Mouse (Mus musculus): ENCODE results near the gene Heg1.

Heg1 gene

DNA sequence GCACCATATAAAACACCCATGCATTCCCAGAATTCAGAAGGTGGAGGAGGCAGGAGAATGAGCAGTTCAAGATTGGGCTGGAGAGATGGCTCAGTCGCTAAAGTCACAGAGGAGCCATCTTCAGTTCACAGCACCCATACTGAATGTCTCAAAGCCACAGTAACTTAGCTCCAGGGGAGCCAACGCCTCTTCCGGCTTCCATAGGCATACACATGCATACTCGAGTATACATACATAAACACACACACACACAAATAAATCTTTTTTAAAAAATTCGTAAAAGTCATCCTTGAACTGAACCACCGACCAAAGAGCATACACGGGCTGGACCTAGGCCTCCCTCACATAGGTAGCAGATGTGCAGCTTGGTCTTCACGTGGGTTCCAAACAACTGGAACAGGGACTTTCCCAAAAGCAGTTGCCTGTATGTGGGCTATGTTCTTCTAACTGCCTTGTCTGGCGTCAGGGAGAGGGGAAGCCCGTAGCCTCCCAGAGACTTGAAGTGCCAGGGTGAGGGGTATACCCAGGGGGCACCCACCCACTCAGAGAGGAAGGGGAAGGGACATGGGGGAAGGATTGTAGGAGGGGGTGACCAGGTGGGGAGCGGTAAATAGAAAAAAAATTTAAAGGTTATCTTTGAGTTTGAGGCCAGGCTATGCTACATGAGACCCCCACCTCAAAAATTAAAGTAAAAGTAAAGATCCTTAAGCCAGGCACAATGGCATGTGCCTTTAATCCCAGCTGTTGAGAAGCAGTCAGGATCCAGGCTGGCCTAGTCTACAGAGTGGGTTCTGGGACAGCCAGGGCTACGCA is 24.6 kb downstream of the Heg1 start:
- DNase-seq, result no peak

DNA sequence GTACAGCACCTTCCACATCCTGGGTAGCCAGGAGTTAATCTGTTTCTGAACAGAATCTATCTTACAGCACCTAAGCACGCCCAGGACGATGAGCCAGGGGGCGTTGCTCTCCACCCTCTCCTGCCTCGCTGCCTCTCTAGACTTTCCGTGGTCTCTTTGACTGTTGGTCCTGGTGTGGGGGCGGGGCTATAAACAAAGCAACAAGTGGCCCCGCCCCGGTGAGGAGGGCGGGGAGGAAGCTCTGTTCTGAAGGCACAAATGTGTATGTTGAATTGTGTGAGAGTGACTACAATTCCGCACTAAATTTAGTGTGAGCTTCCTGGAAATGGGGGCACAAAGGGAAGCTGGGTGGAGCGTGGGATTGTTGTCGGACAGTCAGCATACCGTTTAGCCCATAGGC is 30.1 kb downstream of the Heg1 start:
- DNase-seq, result peak; percentile 50 to 53

DNA sequence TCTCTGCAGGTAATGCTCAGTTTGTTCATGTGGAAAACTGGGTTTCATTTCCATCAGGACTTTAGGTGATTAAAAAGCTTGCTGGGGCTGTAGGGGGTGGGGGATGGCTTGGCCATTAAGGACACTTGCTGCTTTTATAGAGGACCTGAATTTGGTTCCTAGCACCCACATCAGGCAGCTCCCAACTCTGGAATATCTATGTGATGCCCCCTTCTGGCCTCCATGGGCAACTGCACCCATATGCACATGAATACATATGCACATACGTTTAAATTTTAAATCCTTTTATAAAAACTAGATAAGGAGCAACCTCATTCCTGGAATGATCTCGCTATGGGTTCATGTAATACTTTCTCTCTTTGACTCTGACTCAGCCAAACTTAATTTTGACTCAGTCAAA is 39.1 kb downstream of the Heg1 start:
- DNase-seq, result no peak

- DNase-seq, result no peak
Observed at GRCm38 (mm10) chr16:33723983-33724382, 39.8 kb downstream of the Heg1 start.

- DNase-seq, result no peak
Observed at GRCm38 (mm10) chr16:33726261-33726660, 42.1 kb downstream of the Heg1 start.

- no peak for DNase-seq
Observed at GRCm38 (mm10) chr16:33726892-33727291, 42.7 kb downstream of the Heg1 start.

DNA sequence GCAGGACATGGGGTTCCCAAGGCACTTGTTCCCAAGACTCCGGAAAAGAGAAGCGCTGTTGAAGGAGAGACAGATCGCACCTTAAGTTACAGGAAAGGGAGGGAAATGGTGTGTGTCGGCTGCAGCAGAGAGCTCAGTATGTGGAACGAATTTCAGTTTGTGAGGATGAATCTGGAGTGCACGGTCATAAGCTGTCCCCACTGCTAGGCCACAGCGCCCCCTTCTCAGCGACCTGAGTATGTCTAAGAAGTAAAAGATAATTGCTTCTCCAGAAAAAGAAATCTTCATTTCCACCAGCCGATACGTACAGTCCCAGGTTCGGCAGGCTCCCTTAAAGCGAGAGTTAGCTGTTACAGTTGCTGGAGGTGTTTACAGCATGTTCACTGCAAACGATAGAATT is 44.3 kb downstream of the Heg1 start:
- no peak for DNase-seq

DNA sequence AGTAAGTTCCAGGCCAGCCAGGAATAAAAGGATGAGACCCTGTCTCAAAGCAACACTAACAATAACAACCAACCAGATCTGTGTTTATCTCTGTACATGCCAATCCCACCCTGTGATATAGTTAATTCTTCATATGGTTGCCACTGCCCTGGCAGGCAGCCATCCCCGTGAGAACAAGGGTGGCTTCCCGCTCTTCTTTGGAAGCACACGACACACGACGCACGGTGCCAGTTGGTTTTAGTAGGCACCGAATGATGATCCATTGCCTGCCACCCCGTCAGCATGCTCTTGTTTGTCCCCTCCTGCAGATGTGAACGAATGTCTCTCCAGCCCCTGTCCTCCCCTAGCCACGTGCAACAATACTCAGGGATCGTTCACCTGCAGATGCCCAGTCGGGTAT is 47.1 kb downstream of the Heg1 start:
- no peak for DNase-seq

- no peak for DNase-seq
Observed at GRCm38 (mm10) chr16:33732237-33732749, 48.1 kb downstream of the Heg1 start.

- no peak for DNase-seq
Observed at GRCm38 (mm10) chr16:33732846-33733580, 48.8 kb downstream of the Heg1 start.

- DNase-seq, result no peak
Observed at GRCm38 (mm10) chr16:33733864-33734263, 49.7 kb downstream of the Heg1 start.

GRCm38 (mm10) chr16:33734545-33734944 is 50.4 kb downstream of the Heg1 start:
- DNase-seq, result no peak

GRCm38 (mm10) chr16:33735238-33735637 is 51.1 kb downstream of the Heg1 start:
- DNase-seq, result no peak

- no peak for DNase-seq
Observed at GRCm38 (mm10) chr16:33735791-33736190, 51.6 kb downstream of the Heg1 start.

DNA sequence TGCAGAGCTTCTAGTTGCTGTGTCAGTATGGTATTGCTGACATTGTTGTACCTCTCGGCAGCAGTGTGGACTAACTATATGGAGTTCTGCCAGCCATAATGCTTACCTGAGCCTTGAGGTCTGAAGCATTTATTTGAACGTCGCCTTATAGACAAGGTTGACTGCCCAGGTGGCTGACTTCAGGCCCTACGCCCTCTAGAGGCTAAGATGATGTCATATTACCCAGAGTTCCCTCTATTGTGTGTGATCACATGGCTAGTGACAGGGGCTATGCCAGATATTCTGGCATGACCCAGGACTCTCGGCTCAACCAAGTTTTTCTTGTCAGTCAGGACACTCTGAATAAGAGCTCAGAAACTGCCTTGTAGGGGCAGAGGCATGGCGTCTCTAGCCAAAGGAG is 52.6 kb downstream of the Heg1 start:
- DNase-seq, result no peak

DNA sequence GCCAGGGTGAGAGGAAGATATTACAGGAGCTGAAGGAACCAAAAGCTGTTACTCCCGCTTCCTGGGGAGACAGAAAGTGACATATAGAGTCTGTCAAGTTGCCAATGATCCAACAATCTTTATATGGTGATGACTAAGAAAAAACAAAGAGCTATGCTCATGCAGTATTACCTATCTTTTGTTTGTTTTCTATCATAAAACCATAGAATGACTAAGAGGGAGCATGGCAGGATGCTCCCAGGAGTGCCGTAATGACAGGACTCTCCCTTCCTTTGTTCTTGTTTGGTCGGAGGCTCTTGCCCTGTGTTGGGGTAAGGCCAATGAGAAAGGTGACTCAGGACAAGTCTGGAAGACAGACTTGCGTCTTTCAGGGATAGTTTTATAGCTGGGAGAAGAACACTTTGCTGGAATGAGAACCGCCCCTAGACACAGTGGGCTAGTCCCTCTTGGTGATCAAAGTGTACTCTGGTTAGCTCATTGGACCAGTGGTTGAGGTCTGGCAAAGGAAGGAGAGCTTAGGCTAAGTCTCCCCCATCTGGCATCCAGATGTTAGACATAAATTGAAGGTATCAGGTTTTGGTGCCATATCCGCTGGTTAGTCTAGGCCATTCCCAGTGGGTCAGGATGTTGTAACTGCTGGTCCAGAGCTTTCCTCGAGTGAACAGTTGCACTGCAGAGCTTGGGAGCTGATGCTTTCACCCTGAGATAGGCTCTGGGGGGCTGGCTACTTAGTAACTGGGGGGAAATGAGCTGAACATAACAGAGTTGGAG is 55.0 kb downstream of the Heg1 start:
- no peak for DNase-seq

DNA sequence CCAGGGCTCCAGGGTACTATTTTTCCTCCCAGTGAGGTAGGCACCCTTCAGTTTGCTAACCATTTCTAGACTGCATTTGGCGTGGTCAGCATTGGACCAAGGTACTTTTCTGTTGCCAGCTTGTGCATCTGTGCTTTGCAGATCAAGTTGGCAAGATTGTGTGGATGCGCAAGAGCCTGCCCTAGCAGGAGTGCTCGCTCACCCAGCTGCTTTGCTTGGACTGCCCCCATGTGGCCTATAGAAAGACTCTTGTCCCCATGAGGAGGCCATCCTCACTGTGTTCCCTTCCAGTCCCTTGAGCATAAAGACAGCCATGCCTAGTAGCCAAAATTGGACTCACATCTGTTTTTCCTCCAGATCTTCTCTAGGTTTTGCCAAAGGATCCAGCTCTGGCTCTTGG is 55.6 kb downstream of the Heg1 start:
- DNase-seq, result peak; percentile 57 to 60

GRCm38 (mm10) chr16:33740416-33740815 is 56.2 kb downstream of the Heg1 start:
- no peak for DNase-seq

- no peak for DNase-seq
Observed at GRCm38 (mm10) chr16:33741795-33742194, 57.6 kb downstream of the Heg1 start.

GRCm38 (mm10) chr16:33742233-33742632 is 58.1 kb downstream of the Heg1 start:
- DNase-seq, result no peak

- peak in 1 of 2 experiments; percentile 31 for DNase-seq
Observed at GRCm38 (mm10) chr16:33744622-33745419, 60.7 kb downstream of the Heg1 start.

- no peak for DNase-seq
Observed at GRCm38 (mm10) chr16:33745457-33745856, 61.3 kb downstream of the Heg1 start.
